Mouse (Mus musculus): ENCODE results near the gene Chka. TPM values are rescaled to one million over a fixed set of nuclear protein-coding genes. Genes with fewer than 3 reads are reported as not detected.

The Chka gene
- polyA plus RNA-seq, 1 experiment from 2014 or later, result 66.6 TPM

GRCm38 (mm10) chr19:3907876-3908660 lies 56.5 kb downstream of the Chka start:
- 79% methylated on average over 8 of the region's 8 CpGs for WGBS
- H3K4me1 ChIP-seq (replicated peaks), result peaks cover 32% of the 10 kb centered on the region
- H3K27ac ChIP-seq (replicated peaks), result no peak overlapping the region
- no peak for ATAC-seq (ENCODE audit: low FRiP score, low read depth)
- no peak overlapping the region for H3K9ac ChIP-seq
- no peaks in the 10 kb centered on the region for H3K9me3 ChIP-seq
- peak overlapping the region; percentile 74 for H3K4me2 ChIP-seq
- H3K27me3 ChIP-seq, result 0 out of 2 replicates have a peak, but pooled peaks cover 3% of the 10 kb centered on the region
- H3K36me3 ChIP-seq, result peaks cover 16% of the 10 kb centered on the region
- no peak overlapping the region for H3K4me3 ChIP-seq

- no peak overlapping the region for H3K4me2 ChIP-seq
- no peak overlapping the region for H3K9ac ChIP-seq
- peaks cover 40% of the 10 kb centered on the region for H3K4me1 ChIP-seq (replicated peaks)
- H3K4me3 ChIP-seq, result no peak overlapping the region
- peaks cover 16% of the 10 kb centered on the region for H3K36me3 ChIP-seq
- 81% methylated on average over 5 of the region's 5 CpGs for WGBS
- no peak overlapping the region for H3K27ac ChIP-seq (replicated peaks)
- no peaks in the 10 kb centered on the region for H3K9me3 ChIP-seq
- 0 out of 2 replicates have a peak, but pooled peaks cover 3% of the 10 kb centered on the region for H3K27me3 ChIP-seq
- ATAC-seq (ENCODE audit: low FRiP score, low read depth), result no peak
Observed at GRCm38 (mm10) chr19:3910206-3910605, 58.6 kb downstream of the Chka start.

GRCm38 (mm10) chr19:3912337-3913204 lies 61.0 kb downstream of the Chka start, which contains the start of gene Ndufs8:
Gene Ndufs8 (minus strand): TSS chr19:3912774.
- Histone ChIP-seq H3K27ac (replicated peaks) (peak within 1 kb of the TSS; percentile 90), H3K36me3 (peaks cover 16% of the 10 kb centered on the region), H3K4me2 (peak within 1 kb of the TSS; percentile 82), H3K9me3 (no peaks in the 10 kb centered on the region), H3K4me3 (peak within 1 kb of the TSS; percentile 74), H3K27me3 (no peaks in the 10 kb centered on the region), H3K9ac (peak within 1 kb of the TSS; percentile 67), H3K4me1 (replicated peaks) (peaks cover 24% of the 10 kb centered on the region)
- under 1% methylated on average over 43 of the region's 43 CpGs for WGBS
- peak; percentile 98 for ATAC-seq (ENCODE audit: low FRiP score, low read depth)

- H3K4me1 ChIP-seq (replicated peaks), result peaks cover 22% of the 10 kb centered on the region
- H3K9ac ChIP-seq, result peak overlapping the region; percentile 16; the same call in 1 of the 2 replicates
- peaks cover 12% of the 10 kb centered on the region; the same call in 1 of the 2 replicates for H3K36me3 ChIP-seq
- no peaks in the 10 kb centered on the region for H3K9me3 ChIP-seq
- H3K4me2 ChIP-seq, result peak overlapping the region; percentile 76
- peak overlapping the region; percentile 74 for H3K4me3 ChIP-seq
- 91% methylated on average over 8 of the region's 8 CpGs for WGBS
- no peaks in the 10 kb centered on the region for H3K27me3 ChIP-seq
- no peak for ATAC-seq (ENCODE audit: low FRiP score, low read depth)
- H3K27ac ChIP-seq (replicated peaks), result peak overlapping the region; percentile 83
Observed at GRCm38 (mm10) chr19:3913692-3914091, 62.1 kb downstream of the Chka start.

- no peak overlapping the region for H3K27ac ChIP-seq (replicated peaks)
- WGBS, result 91% methylated on average over 5 of the region's 5 CpGs
- no peak for ATAC-seq (ENCODE audit: low FRiP score, low read depth)
Observed at GRCm38 (mm10) chr19:3914535-3914934, 63.0 kb downstream of the Chka start.

GRCm38 (mm10) chr19:3916727-3917126 lies 65.2 kb downstream of the Chka start:
- WGBS, result 79% methylated on average over 11 of the region's 11 CpGs
- H3K9ac ChIP-seq, result no peak overlapping the region
- no peaks in the 10 kb centered on the region for H3K36me3 ChIP-seq
- H3K4me2 ChIP-seq, result no peak overlapping the region
- H3K27me3 ChIP-seq, result no peaks in the 10 kb centered on the region
- H3K9me3 ChIP-seq, result no peaks in the 10 kb centered on the region
- no peak overlapping the region for H3K4me3 ChIP-seq
- H3K27ac ChIP-seq (replicated peaks), result no peak overlapping the region
- no peak for ATAC-seq (ENCODE audit: low FRiP score, low read depth)
- peaks cover 13% of the 10 kb centered on the region for H3K4me1 ChIP-seq (replicated peaks)

More at GRCm38 (mm10) chr19:3914535-3914934, 63.0 kb downstream of the Chka start:
- Histone ChIP-seq H3K4me2 (no peak overlapping the region), H3K4me1 (replicated peaks) (peaks cover 22% of the 10 kb centered on the region), H3K27me3 (no peaks in the 10 kb centered on the region), H3K36me3 (peaks cover 8% of the 10 kb centered on the region; the same call in 1 of the 2 replicates), H3K4me3 (no peak overlapping the region), H3K9me3 (no peaks in the 10 kb centered on the region), H3K9ac (no peak overlapping the region)

- ATAC-seq (ENCODE audit: low FRiP score, low read depth), result no peak
- H3K27me3 ChIP-seq, result no peaks in the 10 kb centered on the region
- no peaks in the 10 kb centered on the region for H3K36me3 ChIP-seq
- H3K9me3 ChIP-seq, result no peaks in the 10 kb centered on the region
- H3K4me2 ChIP-seq, result no peak overlapping the region
- no peak overlapping the region for H3K27ac ChIP-seq (replicated peaks)
- no peak overlapping the region for H3K4me3 ChIP-seq
- no peaks in the 10 kb centered on the region for H3K4me1 ChIP-seq (replicated peaks)
- H3K9ac ChIP-seq, result no peak overlapping the region
Observed at GRCm38 (mm10) chr19:3919928-3920327, 68.4 kb downstream of the Chka start.

- ATAC-seq (ENCODE audit: low FRiP score, low read depth), result no peak
- H3K4me3 ChIP-seq, result no peak overlapping the region
- no peaks in the 10 kb centered on the region for H3K36me3 ChIP-seq
- WGBS, result 62% methylated on average over 10 of the region's 10 CpGs
- H3K9me3 ChIP-seq, result no peaks in the 10 kb centered on the region
- H3K4me2 ChIP-seq, result no peak overlapping the region
- H3K27me3 ChIP-seq, result no peaks in the 10 kb centered on the region
- H3K27ac ChIP-seq (replicated peaks), result no peak overlapping the region
- H3K4me1 ChIP-seq (replicated peaks), result no peaks in the 10 kb centered on the region
- H3K9ac ChIP-seq, result no peak overlapping the region
Observed at GRCm38 (mm10) chr19:3922661-3923371, 71.2 kb downstream of the Chka start.

GRCm38 (mm10) chr19:3923586-3923985 lies 72.0 kb downstream of the Chka start:
- H3K27ac ChIP-seq (replicated peaks), result no peak overlapping the region
- no peaks in the 10 kb centered on the region for H3K4me1 ChIP-seq (replicated peaks)
- 67% methylated on average over 13 of the region's 13 CpGs for WGBS
- H3K9ac ChIP-seq, result no peak overlapping the region
- H3K36me3 ChIP-seq, result no peaks in the 10 kb centered on the region
- peak; percentile 14; the same call in 1 of the 2 replicates for ATAC-seq (ENCODE audit: low FRiP score, low read depth)
- no peak overlapping the region for H3K4me2 ChIP-seq
- H3K27me3 ChIP-seq, result no peaks in the 10 kb centered on the region
- no peaks in the 10 kb centered on the region for H3K9me3 ChIP-seq
- no peak overlapping the region for H3K4me3 ChIP-seq

GRCm38 (mm10) chr19:3924190-3924589 lies 72.6 kb downstream of the Chka start:
- H3K4me2 ChIP-seq, result no peak overlapping the region
- H3K9me3 ChIP-seq, result no peaks in the 10 kb centered on the region
- no peak overlapping the region for H3K9ac ChIP-seq
- peaks cover 5% of the 10 kb centered on the region; the same call in 1 of the 2 replicates for H3K4me1 ChIP-seq (replicated peaks)
- no peaks in the 10 kb centered on the region for H3K27me3 ChIP-seq
- ATAC-seq (ENCODE audit: low FRiP score, low read depth), result no peak
- no peak overlapping the region for H3K4me3 ChIP-seq
- 80% methylated on average over 8 of the region's 8 CpGs for WGBS
- H3K36me3 ChIP-seq, result no peaks in the 10 kb centered on the region
- no peak overlapping the region for H3K27ac ChIP-seq (replicated peaks)

GRCm38 (mm10) chr19:3924868-3925267 lies 73.3 kb downstream of the Chka start:
- WGBS, result 96% methylated on average over 7 of the region's 7 CpGs
- no peaks in the 10 kb centered on the region for H3K9me3 ChIP-seq
- H3K4me3 ChIP-seq, result no peak overlapping the region
- no peak overlapping the region for H3K9ac ChIP-seq
- H3K27ac ChIP-seq (replicated peaks), result no peak overlapping the region
- H3K4me1 ChIP-seq (replicated peaks), result peaks cover 12% of the 10 kb centered on the region
- no peaks in the 10 kb centered on the region for H3K36me3 ChIP-seq
- H3K4me2 ChIP-seq, result no peak overlapping the region
- ATAC-seq (ENCODE audit: low FRiP score, low read depth), result no peak
- H3K27me3 ChIP-seq, result no peaks in the 10 kb centered on the region
